Mouse (Mus musculus): Measurements from ENCODE around the gene Myd88. TPM values are rescaled to one million over a fixed set of nuclear protein-coding genes. Genes with fewer than 3 reads are reported as not detected.
"Not testable (repeated sequence)": the region's sequence is repeated elsewhere in the genome, so short reads cannot be mapped to it uniquely, and the experiment has no call there.

The Myd88 gene
- polyA plus RNA-seq (2015; fragmentation: Nextera tagmentation; extraction: Ambion mirVana), result 14.1 and 15.7 TPM in 2 replicates

GRCm38 (mm10) chr9:119340909-119341816 lies at the start of gene Myd88:
TSS of gene Myd88 (minus strand) at chr9:119341411.
- peaks cover 33% of the 10 kb centered on the region for H3K36me3 ChIP-seq
- ATAC-seq (ENCODE audit: low FRiP score, low read depth), result peak; percentile 99
- H3K9ac ChIP-seq, result peak within 1 kb of the TSS; percentile 87
- H3K9me3 ChIP-seq, result no peaks in the 10 kb centered on the region
- under 1% methylated on average over 67 of the region's 68 CpGs for WGBS
- peaks cover 26% of the 10 kb centered on the region for H3K4me1 ChIP-seq
- no peaks in the 10 kb centered on the region for H3K27me3 ChIP-seq
- H3K4me2 ChIP-seq (replicated peaks), result peak within 1 kb of the TSS; percentile 77
- H3K27ac ChIP-seq, result peak within 1 kb of the TSS; percentile 91
- peak within 1 kb of the TSS; percentile 79 for H3K4me3 ChIP-seq

DNA sequence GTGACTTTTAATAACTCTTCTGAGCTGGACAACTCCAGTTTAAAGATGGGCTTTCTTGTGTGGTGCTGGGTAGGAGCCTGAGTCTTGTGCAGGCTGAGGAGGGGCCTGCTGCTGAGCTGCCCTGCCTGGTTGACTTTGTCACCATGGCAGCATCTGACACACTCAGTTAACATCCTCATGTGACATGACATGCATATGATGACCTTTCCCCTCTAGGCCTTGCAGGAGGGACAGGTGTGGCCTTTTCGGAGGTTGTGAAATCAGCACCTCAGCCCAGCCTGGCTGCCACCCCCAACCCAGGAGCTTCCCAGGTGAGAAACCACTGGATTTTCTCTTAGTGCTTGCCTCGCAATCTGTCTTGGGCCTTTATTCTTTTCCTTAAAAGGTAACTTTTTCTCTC lies 49.0 kb upstream of the Myd88 start:
- peaks cover 11% of the 10 kb centered on the region for H3K36me3 ChIP-seq
- no peaks in the 10 kb centered on the region for H3K9me3 ChIP-seq
- 87% methylated on average over 2 of the region's 2 CpGs for WGBS
- H3K27ac ChIP-seq, result no peak overlapping the region
- H3K4me2 ChIP-seq (replicated peaks), result no peak overlapping the region
- no peak overlapping the region for H3K9ac ChIP-seq
- no peaks in the 10 kb centered on the region for H3K27me3 ChIP-seq
- no peak overlapping the region for H3K4me3 ChIP-seq
- H3K4me1 ChIP-seq, result no peaks in the 10 kb centered on the region
- ATAC-seq (ENCODE audit: low FRiP score, low read depth), result no peak

DNA sequence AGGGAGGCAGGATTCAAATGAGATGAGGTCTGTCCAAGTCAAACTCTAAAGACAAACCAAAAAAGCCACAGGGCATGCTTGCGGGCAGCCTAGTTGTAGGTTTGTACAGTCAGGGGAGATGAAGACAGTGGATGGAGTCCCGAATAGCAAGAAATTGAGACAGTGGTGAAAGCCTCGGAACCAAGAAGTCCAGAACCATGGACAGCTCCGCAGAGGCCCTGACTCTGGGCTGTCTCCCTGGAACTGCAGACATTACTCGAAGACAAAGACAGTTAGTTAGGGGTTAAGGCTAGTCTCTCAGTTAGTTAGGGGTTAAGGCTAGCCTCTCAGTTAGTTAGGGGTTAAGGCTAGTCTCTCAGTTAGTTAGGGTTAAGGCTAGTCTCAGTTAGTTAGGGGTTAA lies 47.7 kb upstream of the Myd88 start:
- Histone ChIP-seq H3K4me3 (no peak overlapping the region), H3K27me3 (no peaks in the 10 kb centered on the region), H3K4me2 (replicated peaks) (no peak overlapping the region), H3K4me1 (no peaks in the 10 kb centered on the region), H3K27ac (no peak overlapping the region), H3K36me3 (peaks cover 14% of the 10 kb centered on the region), H3K9ac (no peak overlapping the region), H3K9me3 (no peaks in the 10 kb centered on the region)
- no peak for ATAC-seq (ENCODE audit: low FRiP score, low read depth)
- 58% methylated on average over 5 of the region's 5 CpGs for WGBS

DNA sequence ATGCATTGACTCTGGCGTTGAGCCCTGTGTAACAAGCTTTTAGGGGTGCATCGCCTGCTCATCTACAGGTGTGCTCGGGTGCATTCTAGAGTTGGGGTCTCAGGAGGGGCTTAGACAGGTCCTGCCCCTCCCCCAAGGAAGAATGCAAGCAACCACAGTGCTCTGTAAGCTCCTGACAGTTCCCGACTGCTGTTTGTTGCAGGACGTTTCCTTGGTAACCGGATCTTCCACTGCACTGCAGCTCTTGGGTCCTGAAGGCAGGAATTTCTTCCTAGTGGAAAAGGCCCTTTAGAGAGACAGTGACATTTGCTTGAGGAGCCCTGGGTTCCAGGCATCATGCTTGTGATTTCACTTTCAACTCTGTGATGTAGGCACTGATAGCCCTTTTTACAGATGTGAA lies 41.4 kb upstream of the Myd88 start:
- peaks cover 34% of the 10 kb centered on the region for H3K36me3 ChIP-seq
- H3K9ac ChIP-seq, result no peak overlapping the region
- no peaks in the 10 kb centered on the region for H3K27me3 ChIP-seq
- H3K4me3 ChIP-seq, result no peak overlapping the region
- no peak overlapping the region for H3K4me2 ChIP-seq (replicated peaks)
- WGBS, result 71% methylated on average over 6 of the region's 6 CpGs
- H3K4me1 ChIP-seq, result no peaks in the 10 kb centered on the region
- H3K9me3 ChIP-seq, result no peaks in the 10 kb centered on the region
- no peak for ATAC-seq (ENCODE audit: low FRiP score, low read depth)
- no peak overlapping the region for H3K27ac ChIP-seq

DNA sequence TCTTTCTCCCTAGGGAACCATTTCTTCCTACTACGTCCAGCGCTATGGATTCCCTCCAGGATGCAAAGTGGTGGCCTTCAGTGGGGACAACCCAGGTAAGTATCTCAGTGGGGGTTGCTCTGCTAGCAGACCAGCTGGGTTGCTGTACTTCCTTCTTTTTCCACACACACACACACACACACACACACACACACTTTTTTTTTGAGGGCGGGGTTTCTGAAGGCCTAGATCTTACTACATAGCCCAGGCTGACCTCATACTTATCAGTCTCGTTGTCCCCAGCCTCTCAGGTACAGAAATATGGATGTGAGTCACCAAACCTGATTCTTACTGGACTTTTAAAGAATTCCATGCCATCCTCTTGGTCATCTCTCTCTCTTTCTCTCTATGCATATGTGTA lies 37.0 kb upstream of the Myd88 start:
- no peaks in the 10 kb centered on the region for H3K27me3 ChIP-seq
- H3K9ac ChIP-seq, result no peak overlapping the region
- H3K27ac ChIP-seq, result no peak overlapping the region
- no peak overlapping the region for H3K4me3 ChIP-seq
- H3K4me2 ChIP-seq (replicated peaks), result no peak overlapping the region
- WGBS, result 85% methylated on average over 4 of the region's 4 CpGs
- ATAC-seq (ENCODE audit: low FRiP score, low read depth), result no peak
- H3K36me3 ChIP-seq, result peaks cover 33% of the 10 kb centered on the region
- H3K9me3 ChIP-seq, result no peaks in the 10 kb centered on the region
- H3K4me1 ChIP-seq, result no peaks in the 10 kb centered on the region

DNA sequence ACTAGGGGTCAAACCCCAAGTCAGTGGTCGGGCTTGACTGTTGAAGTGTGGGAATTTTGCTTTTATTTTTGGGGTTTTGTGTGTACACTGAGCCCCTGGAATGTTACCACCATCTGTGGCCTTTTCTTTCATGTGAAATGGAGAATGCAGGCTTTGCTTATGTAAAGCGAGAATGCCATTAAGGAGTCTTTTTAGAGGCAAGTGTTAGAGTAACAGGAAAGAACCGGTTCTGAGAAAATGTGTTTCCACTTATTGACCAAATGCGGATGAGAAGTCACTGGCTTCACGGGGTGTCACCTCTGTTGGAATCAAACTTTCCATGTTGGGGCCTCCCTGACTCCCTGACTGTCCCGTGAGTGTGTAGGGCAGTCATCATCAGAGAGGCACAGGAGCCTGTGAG lies 34.3 kb upstream of the Myd88 start:
- no peak overlapping the region for H3K4me3 ChIP-seq
- 38% methylated on average over 6 of the region's 6 CpGs for WGBS
- H3K4me2 ChIP-seq (replicated peaks), result no peak overlapping the region
- H3K36me3 ChIP-seq, result peaks cover 25% of the 10 kb centered on the region
- H3K9me3 ChIP-seq, result no peaks in the 10 kb centered on the region
- no peaks in the 10 kb centered on the region for H3K27me3 ChIP-seq
- no peak for ATAC-seq (ENCODE audit: low FRiP score, low read depth)
- H3K4me1 ChIP-seq, result no peaks in the 10 kb centered on the region
- H3K9ac ChIP-seq, result no peak overlapping the region
- H3K27ac ChIP-seq, result no peak overlapping the region

DNA sequence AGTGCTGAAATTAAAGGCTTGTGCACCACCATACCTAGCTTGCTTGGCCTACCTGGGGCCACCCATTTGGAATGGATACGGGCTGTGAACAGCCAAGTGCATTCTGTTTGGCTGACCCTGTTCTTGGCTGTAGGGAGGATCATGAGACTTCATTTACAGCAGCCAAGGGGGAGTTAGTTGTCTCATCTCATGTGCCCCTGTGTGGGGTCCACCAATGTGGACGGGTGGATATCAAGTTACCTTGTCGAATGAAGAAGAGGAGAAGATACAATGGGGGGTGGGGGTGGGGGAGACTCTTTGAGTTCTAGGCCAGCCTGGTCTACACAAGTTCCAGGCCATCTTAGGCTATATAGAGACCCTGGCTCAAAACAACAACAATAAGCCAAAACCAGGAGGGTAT lies 33.8 kb upstream of the Myd88 start:
- Histone ChIP-seq H3K36me3 (peaks cover 22% of the 10 kb centered on the region), H3K4me3 (no peak overlapping the region), H3K9ac (no peak overlapping the region), H3K9me3 (no peaks in the 10 kb centered on the region), H3K4me2 (replicated peaks) (no peak overlapping the region), H3K27ac (no peak overlapping the region), H3K4me1 (no peaks in the 10 kb centered on the region), H3K27me3 (no peaks in the 10 kb centered on the region)
- ATAC-seq (ENCODE audit: low FRiP score, low read depth), result no peak
- WGBS, result 66% methylated on average over 3 of the region's 3 CpGs

GRCm38 (mm10) chr9:119371251-119371650 lies 30.0 kb upstream of the Myd88 start:
- no peak for ATAC-seq (ENCODE audit: low FRiP score, low read depth)

DNA sequence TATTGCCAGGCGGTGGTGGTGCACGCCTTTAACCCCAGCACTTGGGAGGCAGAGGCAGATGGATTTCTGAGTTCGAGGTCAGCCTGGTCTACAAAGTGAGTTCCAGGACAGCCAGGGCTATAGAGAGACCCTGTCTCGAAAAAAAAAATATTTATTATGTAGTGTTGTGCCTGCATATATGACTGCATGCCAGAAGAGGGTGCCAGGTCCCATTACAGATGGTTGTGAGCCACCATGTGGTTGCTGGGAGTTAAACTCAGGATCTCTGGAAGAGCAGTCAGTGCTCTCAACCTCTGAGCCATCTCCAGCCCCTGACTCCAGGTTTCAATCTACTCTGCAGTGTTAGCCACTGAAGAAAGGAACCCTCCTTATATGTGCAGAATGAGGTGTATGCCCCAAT lies 29.6 kb upstream of the Myd88 start:
- 59% methylated on average over 4 of the region's 4 CpGs for WGBS
- not testable (repeated sequence) for H3K4me2 ChIP-seq (replicated peaks); H3K9me3 ChIP-seq; H3K4me1 ChIP-seq; H3K9ac ChIP-seq; ATAC-seq (ENCODE audit: low FRiP score, low read depth); H3K4me3 ChIP-seq; H3K27me3 ChIP-seq; H3K27ac ChIP-seq
- peaks cover 27% of the 10 kb centered on the region for H3K36me3 ChIP-seq

More at GRCm38 (mm10) chr9:119371251-119371650, 30.0 kb upstream of the Myd88 start:
- no peak overlapping the region for H3K9ac ChIP-seq
- no peak overlapping the region for H3K27ac ChIP-seq
- H3K4me3 ChIP-seq, result no peak overlapping the region
- 37% methylated on average over 4 of the region's 4 CpGs for WGBS
- H3K27me3 ChIP-seq, result no peaks in the 10 kb centered on the region
- no peak overlapping the region for H3K4me2 ChIP-seq (replicated peaks)
- H3K4me1 ChIP-seq, result no peaks in the 10 kb centered on the region
- H3K9me3 ChIP-seq, result no peaks in the 10 kb centered on the region
- peaks cover 27% of the 10 kb centered on the region for H3K36me3 ChIP-seq

- Histone ChIP-seq H3K4me2 (replicated peaks) (no peak overlapping the region), H3K4me1 (no peaks in the 10 kb centered on the region), H3K9ac (no peak overlapping the region), H3K4me3 (no peak overlapping the region), H3K27ac (no peak overlapping the region), H3K27me3 (no peaks in the 10 kb centered on the region), H3K9me3 (no peaks in the 10 kb centered on the region), H3K36me3 (peaks cover 19% of the 10 kb centered on the region)
- 90% methylated on average over 3 of the region's 3 CpGs for WGBS
- ATAC-seq (ENCODE audit: low FRiP score, low read depth), result no peak
Measured at GRCm38 (mm10) chr9:119368367-119368766, 27.2 kb upstream of the Myd88 start.

GRCm38 (mm10) chr9:119365284-119365683 lies 24.1 kb upstream of the Myd88 start, which contains the start of gene Slc22a14:
TSS of gene Slc22a14 (minus strand) at chr9:119365553.
- ATAC-seq (ENCODE audit: low FRiP score, low read depth), result no peak
- no peaks in the 10 kb centered on the region for H3K9me3 ChIP-seq
- no peak within 1 kb of the TSS for H3K27ac ChIP-seq
- H3K36me3 ChIP-seq, result peaks cover 28% of the 10 kb centered on the region
- no peak within 1 kb of the TSS for H3K4me3 ChIP-seq
- no peaks in the 10 kb centered on the region for H3K4me1 ChIP-seq
- WGBS, result 81% methylated on average over 7 of the region's 7 CpGs
- no peak within 1 kb of the TSS for H3K4me2 ChIP-seq (replicated peaks)
- H3K27me3 ChIP-seq, result no peaks in the 10 kb centered on the region
- H3K9ac ChIP-seq, result no peak within 1 kb of the TSS

DNA sequence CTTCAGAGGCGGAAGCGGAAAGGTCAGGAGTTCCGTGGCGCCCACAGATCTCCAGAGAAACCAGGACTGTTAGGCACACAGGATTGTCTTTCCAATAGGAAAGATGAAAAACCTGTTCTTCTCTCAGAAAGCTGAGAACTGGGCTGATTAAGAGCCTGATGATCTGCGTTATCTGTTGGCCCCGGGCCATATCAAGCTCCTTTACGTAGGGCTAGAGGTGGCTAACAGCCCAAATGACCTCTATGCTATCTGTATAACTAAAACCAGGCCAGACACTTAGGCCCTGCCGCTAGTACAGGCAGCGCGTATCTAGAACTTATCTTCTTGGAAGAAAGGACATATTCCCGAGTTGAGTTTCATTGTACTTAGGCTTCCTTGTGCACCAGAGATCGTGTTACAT lies 22.0 kb upstream of the Myd88 start:
- WGBS, result 81% methylated on average over 12 of the region's 12 CpGs
- Histone ChIP-seq H3K27me3 (no peaks in the 10 kb centered on the region), H3K4me2 (replicated peaks) (no peak overlapping the region), H3K9me3 (no peaks in the 10 kb centered on the region), H3K27ac (no peak overlapping the region), H3K36me3 (peaks cover 20% of the 10 kb centered on the region), H3K4me1 (peaks cover 2% of the 10 kb centered on the region; the same call in 1 of the 2 replicates), H3K9ac (no peak overlapping the region), H3K4me3 (no peak overlapping the region)
- ATAC-seq (ENCODE audit: low FRiP score, low read depth), result no peak
